Mouse (Mus musculus): ENCODE data around the gene Hemk1. TPM values are rescaled to one million over a fixed set of nuclear protein-coding genes. Genes with fewer than 3 reads are reported as not detected.

Hemk1 gene
- polyA plus RNA-seq, 1 experiment from 2014 or later: 11.3 TPM

DNA sequence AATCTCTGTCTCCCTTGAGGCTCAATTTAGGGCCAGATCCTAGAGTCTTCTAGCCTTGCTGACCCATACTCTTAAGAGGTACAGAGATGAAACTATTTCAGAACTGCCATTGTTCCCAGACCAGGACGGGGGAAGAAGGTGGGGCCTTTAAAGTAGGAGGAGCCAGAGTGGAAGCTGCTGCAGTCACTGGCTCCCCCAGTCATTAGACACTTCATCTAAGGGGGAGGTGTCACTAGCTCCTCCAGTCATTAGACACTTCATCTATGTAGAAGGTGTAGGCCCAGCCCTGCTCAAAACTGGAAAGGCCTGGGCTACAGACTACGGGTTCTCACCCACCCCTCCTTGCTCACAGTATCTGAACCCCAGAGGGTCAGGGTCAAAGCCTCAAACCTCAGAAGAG, 50.9 kb downstream of the Hemk1 start:
- ATAC-seq (ENCODE audit: insufficient read depth) (no peak), DNase-seq (no peak)
- WGBS: 58% methylated on average over 2 of the region's 2 CpGs
- H3K4me2 ChIP-seq: no peak overlapping the region
- H3K9ac ChIP-seq: no peak overlapping the region
- H3K4me3 ChIP-seq (ENCODE audit: low read depth, low read length): no peak overlapping the region
- H3K9me3 ChIP-seq (ENCODE audit: low read depth, low read length): no peaks in the 10 kb centered on the region
- H3K36me3 ChIP-seq (ENCODE audit: insufficient read depth): no peaks in the 10 kb centered on the region
- no peaks in the 10 kb centered on the region for H3K27me3 ChIP-seq (ENCODE audit: insufficient read depth, low read length)
- H3K4me1 ChIP-seq (ENCODE audit: insufficient read depth): peaks cover 3% of the 10 kb centered on the region; the same call in 1 of the 2 replicates
- no peak overlapping the region for H3K27ac ChIP-seq (ENCODE audit: low read depth)
- no peak for TF ChIP-seq CTCF (IDR thresholded peaks at IDR 0.05; ENCODE audit: low read depth)

DNA sequence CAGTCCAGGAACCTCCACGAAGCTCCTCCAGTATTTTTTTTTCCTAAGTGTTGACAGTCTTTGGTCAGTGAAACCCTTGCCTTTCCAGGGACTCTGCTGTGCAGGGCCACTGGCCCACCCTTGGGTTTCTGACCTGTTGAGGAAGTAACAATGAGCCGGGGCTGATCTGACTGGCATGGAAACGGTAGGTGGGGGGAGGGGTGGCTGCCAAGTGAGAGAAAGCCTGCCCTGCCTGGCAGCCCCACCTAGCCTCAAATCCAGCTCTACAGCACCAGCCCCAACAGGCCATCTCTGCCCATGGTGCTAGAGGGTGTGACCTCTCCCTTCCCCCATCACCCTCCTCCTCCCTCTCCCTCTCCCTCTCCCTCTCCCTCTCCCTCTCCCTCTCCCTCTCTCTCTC, 53.1 kb downstream of the Hemk1 start:
- Histone ChIP-seq H3K9me3 (ENCODE audit: low read depth, low read length) (no peaks in the 10 kb centered on the region), H3K36me3 (ENCODE audit: insufficient read depth) (no peaks in the 10 kb centered on the region), H3K4me2 (no peak overlapping the region), H3K27ac (ENCODE audit: low read depth) (no peak overlapping the region), H3K27me3 (ENCODE audit: insufficient read depth, low read length) (no peaks in the 10 kb centered on the region), H3K4me3 (ENCODE audit: low read depth, low read length) (no peak overlapping the region), H3K4me1 (ENCODE audit: insufficient read depth) (peaks cover 9% of the 10 kb centered on the region), H3K9ac (no peak overlapping the region)
- 11% methylated on average over 3 of the region's 3 CpGs for WGBS
- no peak for DNase-seq
- no peak for ATAC-seq (ENCODE audit: insufficient read depth)
- TF ChIP-seq CTCF (IDR thresholded peaks at IDR 0.05; ENCODE audit: low read depth): no peak

DNA sequence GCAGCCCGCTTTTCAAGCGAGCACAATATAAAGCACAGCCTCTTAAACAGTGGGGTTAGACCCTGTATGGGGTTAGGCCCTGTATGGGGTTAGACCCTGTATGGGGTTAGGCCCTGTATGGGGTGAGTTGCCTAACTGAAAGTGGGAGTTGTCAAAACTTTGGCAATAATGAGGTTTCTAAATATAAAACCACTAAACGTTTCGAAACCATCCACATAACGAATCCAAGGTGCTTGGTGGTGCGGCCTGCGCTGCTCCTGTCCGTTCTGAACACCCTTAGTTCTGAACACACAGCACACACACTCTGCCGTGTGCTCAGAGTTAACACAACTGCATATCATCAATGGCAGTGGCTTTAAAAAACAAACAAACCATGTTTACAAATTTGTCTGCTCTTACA, 55.2 kb downstream of the Hemk1 start:
- H3K36me3 ChIP-seq (ENCODE audit: insufficient read depth): no peaks in the 10 kb centered on the region
- no peak for DNase-seq
- H3K27ac ChIP-seq (ENCODE audit: low read depth): no peak overlapping the region
- no peak overlapping the region for H3K4me3 ChIP-seq (ENCODE audit: low read depth, low read length)
- no peak overlapping the region for H3K9ac ChIP-seq
- no peak for TF ChIP-seq CTCF (IDR thresholded peaks at IDR 0.05; ENCODE audit: low read depth)
- no peaks in the 10 kb centered on the region for H3K9me3 ChIP-seq (ENCODE audit: low read depth, low read length)
- 80% methylated on average over 9 of the region's 9 CpGs for WGBS
- H3K4me2 ChIP-seq: no peak overlapping the region
- no peaks in the 10 kb centered on the region for H3K27me3 ChIP-seq (ENCODE audit: insufficient read depth, low read length)
- peaks cover 17% of the 10 kb centered on the region for H3K4me1 ChIP-seq (ENCODE audit: insufficient read depth)
- no peak for ATAC-seq (ENCODE audit: insufficient read depth)

DNA sequence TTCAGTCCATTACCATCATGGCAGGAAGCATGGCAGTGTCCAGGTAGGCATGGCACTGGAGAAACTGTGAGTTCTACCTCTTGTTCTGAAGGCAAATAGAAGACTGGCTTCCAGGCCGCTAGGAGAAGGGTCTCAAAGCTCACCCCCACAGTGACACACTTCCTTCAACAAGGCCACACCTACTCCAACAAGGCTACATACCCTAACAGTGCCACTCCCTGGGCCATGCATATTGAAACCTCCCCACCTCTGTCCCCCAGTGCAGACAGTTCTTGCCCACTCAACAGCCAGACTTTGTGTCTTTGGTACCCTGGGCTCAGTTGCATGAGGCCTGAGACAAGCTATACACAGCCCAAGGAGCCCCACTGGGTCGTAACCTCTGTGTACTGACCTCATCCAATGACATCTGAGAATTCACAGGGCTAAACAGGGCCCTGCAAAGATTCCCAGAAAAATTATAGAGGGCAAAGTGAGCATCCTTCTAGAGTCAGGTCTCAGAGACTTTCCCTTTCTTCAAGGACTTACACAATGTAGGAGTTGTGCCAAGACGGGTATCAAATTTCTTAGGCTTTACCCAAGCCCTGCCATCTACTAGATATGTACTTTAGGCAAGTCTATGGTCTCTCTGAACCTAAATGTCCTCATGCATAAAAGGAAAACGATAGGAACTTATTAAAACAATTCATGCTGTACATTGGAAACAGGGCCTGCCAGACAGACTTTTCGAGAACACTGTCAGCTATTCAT, 56.7 kb downstream of the Hemk1 start:
- no peak overlapping the region for H3K27ac ChIP-seq (ENCODE audit: low read depth)
- no peaks in the 10 kb centered on the region for H3K9me3 ChIP-seq (ENCODE audit: low read depth, low read length)
- no peaks in the 10 kb centered on the region for H3K36me3 ChIP-seq (ENCODE audit: insufficient read depth)
- no peak for ATAC-seq (ENCODE audit: insufficient read depth)
- H3K27me3 ChIP-seq (ENCODE audit: insufficient read depth, low read length): no peaks in the 10 kb centered on the region
- 81% methylated on average over 5 of the region's 5 CpGs for WGBS
- no peak overlapping the region for H3K9ac ChIP-seq
- no peak for TF ChIP-seq CTCF (IDR thresholded peaks at IDR 0.05; ENCODE audit: low read depth)
- H3K4me1 ChIP-seq (ENCODE audit: insufficient read depth): peaks cover 17% of the 10 kb centered on the region
- no peak overlapping the region for H3K4me3 ChIP-seq (ENCODE audit: low read depth, low read length)
- H3K4me2 ChIP-seq: no peak overlapping the region
- no peak for DNase-seq

DNA sequence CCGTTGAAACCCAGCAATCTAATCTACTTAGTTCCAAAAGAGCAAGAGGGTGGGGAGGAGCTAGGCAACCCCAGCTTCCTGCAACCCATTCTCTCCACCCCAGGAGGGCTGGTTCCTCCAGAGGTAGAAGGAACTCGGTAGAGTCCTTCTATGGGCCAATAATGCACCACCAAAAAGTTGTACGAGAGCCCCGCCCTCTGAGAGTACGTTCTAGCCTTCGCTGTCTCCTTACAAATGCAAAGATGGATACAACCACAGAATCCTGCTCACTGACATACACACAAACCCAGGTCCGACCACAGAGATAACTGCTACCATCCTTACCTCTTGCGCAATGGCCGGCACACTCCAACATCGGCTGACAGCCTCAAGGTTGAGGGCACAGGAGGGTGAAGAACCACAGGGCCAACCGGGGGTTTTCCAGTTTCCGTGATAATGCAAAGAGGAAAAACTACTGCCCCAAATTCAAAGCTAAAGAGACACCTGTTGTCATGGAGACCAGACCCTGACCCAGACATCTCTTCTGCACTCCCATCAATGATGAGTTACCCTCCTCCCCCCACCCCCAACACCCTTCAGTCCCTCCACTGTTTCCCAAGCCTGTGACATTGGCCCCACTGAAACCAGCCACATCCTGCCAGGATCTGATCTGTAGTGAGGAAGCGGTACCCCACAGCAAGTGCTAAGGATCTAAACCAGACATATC, 57.7 kb downstream of the Hemk1 start:
- Histone ChIP-seq H3K9me3 (ENCODE audit: low read depth, low read length) (no peaks in the 10 kb centered on the region), H3K9ac (peak overlapping the region; percentile 39; the same call in 1 of the 2 replicates), H3K27me3 (ENCODE audit: insufficient read depth, low read length) (no peaks in the 10 kb centered on the region), H3K4me2 (peak overlapping the region; percentile 46), H3K36me3 (ENCODE audit: insufficient read depth) (no peaks in the 10 kb centered on the region), H3K27ac (ENCODE audit: low read depth) (peak overlapping the region; percentile 67; the same call in 1 of the 2 replicates), H3K4me1 (ENCODE audit: insufficient read depth) (peaks cover 17% of the 10 kb centered on the region), H3K4me3 (ENCODE audit: low read depth, low read length) (no peak overlapping the region)
- DNase-seq: no peak
- no peak for TF ChIP-seq CTCF (IDR thresholded peaks at IDR 0.05; ENCODE audit: low read depth)
- 45% methylated on average over 13 of the region's 13 CpGs for WGBS
- ATAC-seq (ENCODE audit: insufficient read depth): no peak

DNA sequence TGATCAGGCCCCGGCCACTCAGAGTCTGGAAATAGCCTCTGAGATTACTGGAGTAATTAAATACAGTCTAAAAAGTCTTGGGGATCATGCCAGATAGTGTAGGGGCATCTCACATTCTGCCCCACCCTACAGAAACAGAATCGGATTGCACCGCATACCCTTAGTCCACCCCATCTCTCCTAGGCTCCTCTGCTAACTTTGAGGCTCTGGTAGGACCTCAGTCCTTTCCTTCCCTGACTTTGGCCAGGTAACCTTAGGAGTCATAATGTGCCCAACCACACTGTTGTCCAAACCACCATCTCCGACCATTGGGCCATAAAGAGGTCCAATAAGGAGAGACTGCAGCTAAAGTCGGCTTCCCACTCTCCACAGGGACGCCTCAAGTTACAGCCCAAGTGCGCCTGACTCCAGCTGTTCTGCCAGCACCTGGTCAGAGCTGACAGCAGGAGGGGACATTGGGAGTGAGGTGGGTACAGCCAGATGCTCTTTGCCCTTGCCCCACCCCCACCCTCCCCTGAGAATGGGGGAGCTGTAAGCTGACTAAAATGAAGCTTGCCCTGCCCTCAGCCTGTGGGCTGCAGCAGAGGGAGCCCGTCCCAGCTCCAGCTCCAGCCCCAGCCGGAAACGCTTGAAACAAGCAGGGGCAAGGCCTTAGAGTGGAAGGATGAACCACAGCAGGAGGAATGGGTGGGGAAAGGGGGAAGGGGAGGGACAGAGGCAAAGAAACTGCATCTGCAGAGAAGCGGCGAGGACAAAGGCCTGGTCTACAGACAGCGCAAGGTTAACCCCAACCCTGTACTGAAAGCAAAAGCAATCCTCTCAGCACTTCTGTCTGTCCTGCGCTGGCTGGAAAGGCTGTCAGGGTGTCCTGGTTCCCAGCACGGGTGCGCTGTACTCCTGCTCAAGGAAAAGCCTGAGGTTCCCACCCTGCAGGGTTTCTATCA, 58.5 kb downstream of the Hemk1 start:
- Histone ChIP-seq H3K4me2 (peak overlapping the region; percentile 46), H3K9me3 (ENCODE audit: low read depth, low read length) (no peaks in the 10 kb centered on the region), H3K4me3 (ENCODE audit: low read depth, low read length) (no peak overlapping the region), H3K9ac (peak overlapping the region; percentile 39; the same call in 1 of the 2 replicates), H3K27me3 (ENCODE audit: insufficient read depth, low read length) (no peaks in the 10 kb centered on the region), H3K36me3 (ENCODE audit: insufficient read depth) (no peaks in the 10 kb centered on the region), H3K4me1 (ENCODE audit: insufficient read depth) (peaks cover 17% of the 10 kb centered on the region), H3K27ac (ENCODE audit: low read depth) (peak overlapping the region; percentile 67)
- TF ChIP-seq CTCF (IDR thresholded peaks at IDR 0.05; ENCODE audit: low read depth): peak; percentile 3; the same call in 1 of the 2 replicates
- DNase-seq: peak; percentile 50
- WGBS: 17% methylated on average over 16 of the region's 16 CpGs
- ATAC-seq (ENCODE audit: insufficient read depth): peak; percentile 77

All from lung, embryonic 14.5 days (tissue).